Mouse (Mus musculus) layer of hippocampus, adult 2 months (tissue): ENCODE results near the gene Macrod2. TPM values are rescaled to one million over a fixed set of nuclear protein-coding genes. Genes with fewer than 3 reads are reported as not detected.

ENCODE experiments used
- DNase-seq, 2 experiments: peaks; one replicate each; pipeline ENCODE4 v3.0.0; 2022; ENCODE audit warnings: low spot score in 2 of 2
- H3K27ac ChIP-seq: fragments of 200-600 bp; 2 replicates; pipeline ENCODE4 v1.8.1; 2022
- H3K4me3 ChIP-seq: fragments of 200-600 bp; 2 replicates; pipeline ENCODE4 v1.8.1; 2022; ENCODE audit warnings: mild to moderate bottlenecking
- CTCF ChIP-seq: fragments of 200-600 bp; conservative IDR thresholded peaks from 2 replicates; pipeline ENCODE4 v1.8.1; 2022; ENCODE audit warnings: antibody characterized with exemption, mild to moderate bottlenecking, moderate library complexity
- total RNA-seq, 2 experiments: library from RNA; stranded (reverse); gene quantifications; 2 replicates each; pipeline ENCODE4 v1.2.3; 2021

Macrod2 gene
- total RNA-seq, 2 experiments from 2014 or later = 47.4 to 55.5 TPM

DNA sequence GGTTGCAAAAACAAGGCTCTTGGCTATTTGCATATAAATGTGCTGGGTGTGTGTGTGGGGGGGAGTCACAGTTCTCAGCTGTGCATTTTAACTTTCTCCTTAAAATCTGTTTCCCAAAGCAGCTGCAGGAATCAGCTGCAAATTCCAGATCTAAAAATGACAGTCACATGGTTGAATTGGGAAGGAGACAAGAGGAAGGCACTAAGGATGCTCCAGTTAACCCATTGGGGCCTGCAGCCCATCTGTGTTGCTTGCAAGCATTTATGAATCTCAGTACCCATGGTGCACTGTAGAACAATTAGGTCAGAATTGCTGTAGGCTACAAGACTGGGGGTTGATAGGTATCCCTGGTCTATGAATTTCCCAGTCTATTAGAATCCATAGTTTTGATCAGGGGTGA is 2008.3 kb downstream of the Macrod2 start:
- TF ChIP-seq CTCF = no peak
- Histone ChIP-seq H3K27ac (peak overlapping the region; percentile 58), H3K4me3 (no peak overlapping the region)
- peak in 1 of 2 experiments; percentile 56 for DNase-seq

- Histone ChIP-seq H3K27ac (peak overlapping the region; percentile 58; the same call in 1 of the 2 replicates), H3K4me3 (no peak overlapping the region)
- no peak for DNase-seq
- no peak for TF ChIP-seq CTCF
Measured at GRCm38 (mm10) chr2:142404321-142404720, 2009.2 kb downstream of the Macrod2 start.

DNA sequence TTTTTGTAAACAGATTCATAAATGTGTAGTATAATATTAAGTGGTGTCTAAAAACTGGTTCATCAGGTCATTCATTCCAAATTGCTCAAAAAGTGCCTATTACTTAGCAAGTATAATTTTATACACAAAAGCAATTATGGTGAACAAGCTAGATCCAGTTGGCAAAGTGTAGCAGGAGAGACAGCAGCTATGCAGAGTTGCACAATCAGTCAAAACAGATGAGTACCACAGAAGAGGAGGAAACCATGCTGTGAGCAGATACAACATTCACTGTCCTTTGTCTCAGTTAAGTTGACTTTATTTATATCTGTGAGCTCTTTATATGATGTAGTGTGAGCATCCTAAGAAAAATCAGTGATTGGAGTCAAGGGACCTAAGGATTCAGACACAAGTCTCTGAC is 2012.2 kb downstream of the Macrod2 start:
- no peak overlapping the region for H3K4me3 ChIP-seq
- TF ChIP-seq CTCF = no peak
- H3K27ac ChIP-seq = peak overlapping the region; percentile 72
- DNase-seq = peak in 1 of 2 experiments; percentile 50

DNA sequence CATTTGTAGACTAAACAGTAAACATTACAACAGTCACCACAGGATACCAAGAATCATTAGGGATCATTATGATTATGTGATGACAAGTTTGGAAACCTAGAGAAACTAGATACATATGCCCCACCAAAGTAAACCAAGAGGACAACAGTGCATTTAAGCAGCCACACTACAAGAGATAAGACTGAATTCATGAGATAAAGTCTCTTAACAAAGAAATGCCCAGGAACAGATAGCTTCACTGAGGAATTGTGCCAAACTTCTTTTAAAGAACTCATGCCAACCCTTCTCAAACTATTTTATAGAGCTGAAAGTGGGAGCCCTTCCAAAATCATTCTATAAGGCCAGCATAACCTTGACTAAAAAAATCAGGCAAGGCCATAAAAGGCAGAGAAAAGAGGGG is 2015.0 kb downstream of the Macrod2 start:
- no peak for DNase-seq
- no peak for TF ChIP-seq CTCF
- no peak overlapping the region for H3K27ac ChIP-seq
- no peak overlapping the region for H3K4me3 ChIP-seq

GRCm38 (mm10) chr2:142433126-142433525 is 2038.0 kb downstream of the Macrod2 start:
- TF ChIP-seq CTCF = no peak
- no peak for DNase-seq
- Histone ChIP-seq H3K4me3 (no peak overlapping the region), H3K27ac (no peak overlapping the region)

- no peak overlapping the region for H3K27ac ChIP-seq
- no peak for TF ChIP-seq CTCF
- DNase-seq = no peak
- no peak overlapping the region for H3K4me3 ChIP-seq
Measured at GRCm38 (mm10) chr2:142434731-142435130, 2039.6 kb downstream of the Macrod2 start.

GRCm38 (mm10) chr2:142437606-142438461 is 2042.7 kb downstream of the Macrod2 start:
- no peak overlapping the region for H3K27ac ChIP-seq

More at GRCm38 (mm10) chr2:142437606-142438461, 2042.7 kb downstream of the Macrod2 start:
- peak; percentile 40 to 59 for DNase-seq
- TF ChIP-seq CTCF = no peak
- no peak overlapping the region for H3K4me3 ChIP-seq

Other genes with a start within 250 kb of the Macrod2 start
- not detected for gene Gm17374, start 243.3 kb upstream of the Macrod2 start, total RNA-seq
- gene Esf1, start 224.7 kb upstream of the Macrod2 start, total RNA-seq = 10 to 100 TPM; 20.0 to 23.5 TPM
- 10 to 100 TPM; 50.3 to 54.6 TPM for gene Ndufaf5, start 224.7 kb upstream of the Macrod2 start, total RNA-seq
- not detected for gene Sel1l2, start 5.6 kb upstream of the Macrod2 start, total RNA-seq